Mouse (Mus musculus) thymus, postnatal 4 days (tissue): ENCODE data around the gene H2-DMa.
A peak's percentile ranks its signal among the peaks of the same experiment; 100 is the strongest.

Experiments
- DNase-seq: peaks from one replicate; pipeline ENCODE4 v3.0.0; 2021

The H2-DMa gene

GRCm38 (mm10) chr17:34165033-34165730, 45.8 kb downstream of the H2-DMa start:
- DNase-seq = peak; percentile 66

GRCm38 (mm10) chr17:34169279-34169678, 49.9 kb downstream of the H2-DMa start:
- peak; percentile 60 for DNase-seq

GRCm38 (mm10) chr17:34170487-34170876, 51.1 kb downstream of the H2-DMa start:
- no peak for DNase-seq

GRCm38 (mm10) chr17:34170877-34171498, 51.6 kb downstream of the H2-DMa start:
- DNase-seq = peak; percentile 89

GRCm38 (mm10) chr17:34172528-34172927, 53.2 kb downstream of the H2-DMa start:
- peak; percentile 63 for DNase-seq

GRCm38 (mm10) chr17:34174075-34174474, 54.7 kb downstream of the H2-DMa start:
- DNase-seq = no peak

- peak; percentile 52 for DNase-seq
Measured at GRCm38 (mm10) chr17:34177179-34177578, 57.8 kb downstream of the H2-DMa start.

GRCm38 (mm10) chr17:34179019-34179418, 59.7 kb downstream of the H2-DMa start:
- DNase-seq = no peak

GRCm38 (mm10) chr17:34179913-34180859, 60.8 kb downstream of the H2-DMa start:
- no peak for DNase-seq

GRCm38 (mm10) chr17:34183564-34184219, 64.4 kb downstream of the H2-DMa start:
- DNase-seq = no peak

- DNase-seq = no peak
Measured at GRCm38 (mm10) chr17:34185526-34185925, 66.2 kb downstream of the H2-DMa start.

GRCm38 (mm10) chr17:34186885-34187260, 67.5 kb downstream of the H2-DMa start:
- no peak for DNase-seq

- peak; percentile 100 for DNase-seq
Measured at GRCm38 (mm10) chr17:34187261-34187916, 68.0 kb downstream of the H2-DMa start, which contains the start of the genes Tap1 and Psmb9. TSS of gene Tap1 (plus strand) at chr17:34187553. TSS of gene Psmb9 (minus strand) at chr17:34187764.

- peak; percentile 68 for DNase-seq
Measured at GRCm38 (mm10) chr17:34188010-34188409, 68.7 kb downstream of the H2-DMa start.
